Mouse (Mus musculus): ENCODE results near the gene Cep350. TPM values are rescaled to one million over a fixed set of nuclear protein-coding genes. Genes with fewer than 3 reads are reported as not detected.

Cep350 gene
- polyA plus RNA-seq, 1 experiment from 2014 or later: 7.0 TPM

DNA sequence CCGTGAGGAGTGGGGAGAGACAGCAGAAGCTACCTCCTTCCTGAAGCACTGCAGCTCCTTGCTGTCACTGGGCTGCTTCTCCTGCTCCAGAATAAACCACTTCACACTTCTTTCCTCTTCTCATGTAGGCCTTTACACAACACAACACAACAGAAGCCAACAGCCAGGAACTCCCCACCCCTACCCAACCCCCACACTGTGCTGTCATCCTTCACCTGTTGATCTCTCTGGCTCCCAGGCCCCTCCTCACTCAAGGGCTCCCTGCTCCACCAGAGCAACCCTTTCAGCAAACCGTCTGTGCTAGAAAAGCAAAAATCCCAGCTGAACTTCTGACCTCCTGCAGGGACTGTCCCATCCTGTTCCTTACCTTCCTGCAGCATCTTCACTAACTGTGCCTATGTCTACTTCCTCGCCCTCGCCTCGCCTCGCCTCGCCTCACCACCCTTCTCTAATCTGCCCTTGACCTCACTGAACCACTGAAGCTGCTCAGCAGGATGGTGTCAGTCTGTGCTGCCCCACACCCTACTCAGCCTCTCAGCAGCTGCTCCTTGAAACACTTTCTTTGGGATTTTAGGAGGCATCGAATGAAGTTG is 145.3 kb downstream of the Cep350 start:
- 42% methylated on average over 8 of the region's 8 CpGs for WGBS
- H3K4me3 ChIP-seq: no peak overlapping the region
- H3K9ac ChIP-seq: no peak overlapping the region
- no peaks in the 10 kb centered on the region for H3K9me3 ChIP-seq
- H3K4me2 ChIP-seq: no peak overlapping the region
- H3K27ac ChIP-seq (replicated peaks): no peak overlapping the region
- H3K27me3 ChIP-seq (replicated peaks): no peaks in the 10 kb centered on the region
- ATAC-seq (ENCODE audit: extremely low read depth, insufficient number of reproducible peaks, low FRiP score, low TSS enrichment): no peak
- no peaks in the 10 kb centered on the region for H3K36me3 ChIP-seq
- no peaks in the 10 kb centered on the region for H3K4me1 ChIP-seq

DNA sequence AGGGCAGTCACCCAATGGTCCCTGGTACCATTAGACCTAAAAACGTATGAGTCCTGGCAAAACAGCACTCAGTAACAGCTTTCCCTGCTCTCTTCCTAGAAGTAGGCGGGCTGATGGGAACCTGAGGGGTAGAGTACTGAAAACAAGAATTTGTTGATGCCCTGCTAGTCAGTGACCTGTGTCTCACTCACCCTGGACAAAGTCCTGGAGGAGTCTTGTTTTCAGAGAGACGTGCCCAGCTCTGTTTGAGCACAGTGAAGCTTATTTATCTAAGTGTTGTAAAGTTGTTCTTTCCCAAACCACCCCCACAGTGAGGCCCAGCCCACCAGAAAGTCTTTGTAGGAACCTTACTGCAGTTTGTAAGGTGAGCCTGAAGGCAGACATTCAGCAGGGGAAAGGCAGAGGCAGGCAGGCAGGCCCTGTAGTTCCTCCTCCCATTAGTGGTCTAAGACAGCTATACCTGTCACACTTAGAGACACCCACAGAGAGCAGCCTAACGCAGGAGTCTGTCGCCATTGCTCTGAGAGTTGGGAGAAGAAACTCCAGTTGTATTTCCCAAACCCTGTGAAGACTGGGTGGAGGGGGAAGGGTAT is 146.2 kb downstream of the Cep350 start:
- 49% methylated on average over 5 of the region's 5 CpGs for WGBS

DNA sequence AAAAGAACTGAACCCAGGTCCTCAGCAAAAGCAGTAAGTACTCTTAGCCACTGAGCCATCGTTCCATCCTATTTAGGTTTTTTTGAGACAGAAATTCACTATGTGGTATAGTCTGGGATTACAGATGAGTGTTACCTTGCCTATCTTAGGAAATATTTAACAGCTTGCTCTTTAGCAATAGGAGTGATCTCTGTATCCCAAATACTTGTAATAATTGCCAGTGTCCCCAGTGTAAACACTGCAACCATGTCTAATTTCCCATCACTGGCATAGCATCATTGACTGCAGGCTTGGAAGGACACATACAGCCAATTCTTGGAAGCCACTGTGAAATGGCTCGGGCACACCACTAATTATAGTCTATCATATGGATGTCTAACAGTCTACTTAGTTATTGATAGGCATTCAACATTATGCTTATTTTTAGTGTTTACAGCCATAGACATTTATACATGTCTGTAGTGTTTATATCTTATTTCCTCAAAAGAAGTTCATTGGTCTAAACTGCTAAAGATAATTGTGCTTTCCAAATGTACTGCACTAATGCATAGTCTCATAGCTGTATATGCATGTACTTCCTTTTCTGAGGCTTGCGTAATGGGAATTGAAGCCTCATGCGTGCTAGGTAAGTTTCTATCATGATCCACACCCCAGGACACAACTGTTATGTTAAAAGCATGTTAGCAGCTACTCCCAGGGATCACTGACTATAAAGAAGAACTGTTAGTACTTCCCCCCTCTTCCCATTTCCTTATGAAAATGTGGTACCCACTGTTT is 146.9 kb downstream of the Cep350 start:
- Histone ChIP-seq H3K4me3 (no peak overlapping the region), H3K36me3 (no peaks in the 10 kb centered on the region), H3K4me1 (no peaks in the 10 kb centered on the region), H3K9me3 (0 out of 2 replicates have a peak, but pooled peaks cover 3% of the 10 kb centered on the region), H3K9ac (no peak overlapping the region), H3K27me3 (replicated peaks) (no peaks in the 10 kb centered on the region), H3K27ac (replicated peaks) (no peak overlapping the region), H3K4me2 (no peak overlapping the region)
- 79% methylated on average over 4 of the region's 4 CpGs for WGBS
- no peak for ATAC-seq (ENCODE audit: extremely low read depth, insufficient number of reproducible peaks, low FRiP score, low TSS enrichment)

More for the DNA sequence above, 146.2 kb downstream of the Cep350 start:
- Histone ChIP-seq H3K9ac (no peak overlapping the region), H3K27me3 (replicated peaks) (no peaks in the 10 kb centered on the region), H3K4me1 (no peaks in the 10 kb centered on the region), H3K36me3 (no peaks in the 10 kb centered on the region), H3K4me3 (no peak overlapping the region), H3K27ac (replicated peaks) (no peak overlapping the region), H3K4me2 (no peak overlapping the region), H3K9me3 (0 out of 2 replicates have a peak, but pooled peaks cover 2% of the 10 kb centered on the region)
- ATAC-seq (ENCODE audit: extremely low read depth, insufficient number of reproducible peaks, low FRiP score, low TSS enrichment): no peak

GRCm38 (mm10) chr1:155820646-155821045 is 152.4 kb downstream of the Cep350 start:
- Histone ChIP-seq H3K27me3 (replicated peaks) (no peaks in the 10 kb centered on the region), H3K4me3 (no peak overlapping the region), H3K9me3 (0 out of 2 replicates have a peak, but pooled peaks cover 3% of the 10 kb centered on the region), H3K4me1 (no peaks in the 10 kb centered on the region), H3K27ac (replicated peaks) (no peak overlapping the region), H3K4me2 (no peak overlapping the region), H3K9ac (no peak overlapping the region), H3K36me3 (no peaks in the 10 kb centered on the region)
- no peak for ATAC-seq (ENCODE audit: extremely low read depth, insufficient number of reproducible peaks, low FRiP score, low TSS enrichment)
- 90% methylated on average over 5 of the region's 5 CpGs for WGBS

DNA sequence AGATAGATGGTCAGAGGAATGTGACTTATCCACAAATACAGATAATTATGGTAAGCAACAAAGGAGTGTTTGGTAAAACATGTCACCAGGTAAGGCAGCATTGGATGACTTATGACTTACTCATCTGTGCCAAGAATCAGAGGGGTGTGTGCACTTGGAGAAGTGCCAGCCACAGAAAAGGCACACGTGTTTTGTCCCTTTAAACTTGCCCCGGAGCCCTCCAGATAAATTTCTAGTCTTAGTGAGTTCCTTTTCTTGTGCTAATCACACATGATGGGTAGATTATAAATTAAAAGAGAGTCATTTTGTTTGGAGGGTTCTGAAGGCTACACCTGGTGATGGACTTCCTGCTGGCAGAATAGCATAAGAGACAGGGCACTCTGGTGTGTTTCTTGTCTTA is 156.9 kb downstream of the Cep350 start:
- H3K9ac ChIP-seq: no peak overlapping the region
- H3K4me3 ChIP-seq: no peak overlapping the region
- 59% methylated on average over 2 of the region's 2 CpGs for WGBS
- peaks cover 17% of the 10 kb centered on the region for H3K4me1 ChIP-seq
- H3K27me3 ChIP-seq (replicated peaks): no peaks in the 10 kb centered on the region
- H3K9me3 ChIP-seq: no peaks in the 10 kb centered on the region
- H3K4me2 ChIP-seq: no peak overlapping the region
- no peak for ATAC-seq (ENCODE audit: extremely low read depth, insufficient number of reproducible peaks, low FRiP score, low TSS enrichment)
- H3K27ac ChIP-seq (replicated peaks): no peak overlapping the region
- no peaks in the 10 kb centered on the region for H3K36me3 ChIP-seq

- no peaks in the 10 kb centered on the region for H3K9me3 ChIP-seq
- no peaks in the 10 kb centered on the region for H3K27me3 ChIP-seq (replicated peaks)
- H3K9ac ChIP-seq: peak within 1 kb of the TSS; percentile 86
- peak within 1 kb of the TSS; percentile 91 for H3K4me2 ChIP-seq
- peaks cover 40% of the 10 kb centered on the region for H3K4me1 ChIP-seq
- under 1% methylated on average over 67 of the region's 67 CpGs for WGBS
- peak within 1 kb of the TSS; percentile 61 for H3K27ac ChIP-seq (replicated peaks)
- peak within 1 kb of the TSS; percentile 83 for H3K4me3 ChIP-seq
- ATAC-seq (ENCODE audit: extremely low read depth, insufficient number of reproducible peaks, low FRiP score, low TSS enrichment): peak; percentile 92
- H3K36me3 ChIP-seq: no peaks in the 10 kb centered on the region
Measured at GRCm38 (mm10) chr1:155812581-155813499, 160.2 kb downstream of the Cep350 start, which contains the start of gene Qsox1. Gene Qsox1, minus strand, starts transcription at chr1:155812889.

GRCm38 (mm10) chr1:155811995-155812580 is 161.0 kb downstream of the Cep350 start:
- peak overlapping the region; percentile 61 for H3K27ac ChIP-seq (replicated peaks)
- ATAC-seq (ENCODE audit: extremely low read depth, insufficient number of reproducible peaks, low FRiP score, low TSS enrichment): no peak
- H3K27me3 ChIP-seq (replicated peaks): no peaks in the 10 kb centered on the region
- peaks cover 41% of the 10 kb centered on the region for H3K4me1 ChIP-seq
- 3% methylated on average over 22 of the region's 22 CpGs for WGBS
- H3K9me3 ChIP-seq: no peaks in the 10 kb centered on the region
- no peaks in the 10 kb centered on the region for H3K36me3 ChIP-seq
- H3K9ac ChIP-seq: peak overlapping the region; percentile 86
- H3K4me2 ChIP-seq: peak overlapping the region; percentile 91
- H3K4me3 ChIP-seq: peak overlapping the region; percentile 83

- Histone ChIP-seq H3K9me3 (no peaks in the 10 kb centered on the region), H3K4me3 (peak overlapping the region; percentile 10), H3K36me3 (no peaks in the 10 kb centered on the region), H3K27me3 (replicated peaks) (no peaks in the 10 kb centered on the region), H3K9ac (peak overlapping the region; percentile 34), H3K4me2 (peak overlapping the region; percentile 91), H3K4me1 (peaks cover 41% of the 10 kb centered on the region), H3K27ac (replicated peaks) (peak overlapping the region; percentile 63)
- ATAC-seq (ENCODE audit: extremely low read depth, insufficient number of reproducible peaks, low FRiP score, low TSS enrichment): no peak
- WGBS: 23% methylated on average over 7 of the region's 7 CpGs
Measured at GRCm38 (mm10) chr1:155810616-155811015, 162.4 kb downstream of the Cep350 start.

- H3K4me1 ChIP-seq: peaks cover 41% of the 10 kb centered on the region
- peak overlapping the region; percentile 10; the same call in 1 of the 2 replicates for H3K4me3 ChIP-seq
- H3K9me3 ChIP-seq: no peaks in the 10 kb centered on the region
- no peaks in the 10 kb centered on the region for H3K27me3 ChIP-seq (replicated peaks)
- peak overlapping the region; percentile 63 for H3K27ac ChIP-seq (replicated peaks)
- ATAC-seq (ENCODE audit: extremely low read depth, insufficient number of reproducible peaks, low FRiP score, low TSS enrichment): no peak
- H3K36me3 ChIP-seq: no peaks in the 10 kb centered on the region
- 57% methylated on average over 10 of the region's 10 CpGs for WGBS
- peak overlapping the region; percentile 91 for H3K4me2 ChIP-seq
- H3K9ac ChIP-seq: peak overlapping the region; percentile 34
Measured at GRCm38 (mm10) chr1:155809706-155810442, 163.2 kb downstream of the Cep350 start.

DNA sequence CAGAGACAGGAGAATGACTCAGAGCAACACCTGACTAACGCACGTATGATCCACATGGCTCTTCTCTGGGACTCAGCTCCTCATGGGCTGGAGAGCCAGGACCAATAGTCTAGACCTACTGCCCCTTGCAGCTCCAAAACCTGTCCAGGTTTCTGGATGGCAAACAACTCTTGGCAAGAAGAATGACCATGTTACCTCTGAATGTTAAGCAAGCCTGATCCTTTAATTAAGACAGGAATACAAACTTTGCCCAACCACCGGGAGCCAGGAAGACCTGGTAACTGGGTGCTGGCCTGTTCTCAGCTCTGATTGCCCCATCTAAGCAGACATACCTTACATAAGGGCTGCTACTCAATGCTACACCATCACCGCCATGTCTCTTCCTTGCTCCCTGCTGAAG is 164.8 kb downstream of the Cep350 start:
- 86% methylated on average over 4 of the region's 4 CpGs for WGBS
- no peak for ATAC-seq (ENCODE audit: extremely low read depth, insufficient number of reproducible peaks, low FRiP score, low TSS enrichment)
- H3K9me3 ChIP-seq: no peaks in the 10 kb centered on the region
- peaks cover 7% of the 10 kb centered on the region for H3K36me3 ChIP-seq
- H3K27me3 ChIP-seq (replicated peaks): no peaks in the 10 kb centered on the region
- no peak overlapping the region for H3K9ac ChIP-seq
- no peak overlapping the region for H3K4me2 ChIP-seq
- H3K27ac ChIP-seq (replicated peaks): no peak overlapping the region
- peaks cover 36% of the 10 kb centered on the region for H3K4me1 ChIP-seq
- no peak overlapping the region for H3K4me3 ChIP-seq
